Mouse (Mus musculus) cortical plate, adult 2 months (tissue): ENCODE measurements around the gene Scd4. TPM values are rescaled to one million over a fixed set of nuclear protein-coding genes. Genes with fewer than 3 reads are reported as not detected.
A peak's percentile ranks its signal among the peaks of the same experiment; 100 is the strongest.

ENCODE experiments used
- H3K27ac ChIP-seq: fragments of 200-500 bp; 2 replicates; pipeline ENCODE4 v1.5.1; 2012; ENCODE audit warnings: low read length, control low read depth, inconsistent platforms; ENCODE audit not compliant: insufficient read depth
- H3K4me1 ChIP-seq: fragments of 200-500 bp; 2 replicates; pipeline ENCODE4 v1.6.1; 2011; ENCODE audit warnings: low read length; ENCODE audit not compliant: control insufficient read depth, insufficient read depth
- H3K4me3 ChIP-seq: fragments of 200-500 bp; 2 replicates; pipeline ENCODE4 v1.5.1; 2011; ENCODE audit warnings: mild to moderate bottlenecking, low read length, control low read depth; ENCODE audit not compliant: insufficient read depth
- CTCF ChIP-seq: fragments of 200-500 bp; IDR thresholded peaks from 2 replicates; pipeline ENCODE4 v1.5.1; 2011; ENCODE audit warnings: mild to moderate bottlenecking, control low read depth, low read length; ENCODE audit not compliant: insufficient read depth; ENCODE audit errors: extremely low read depth
- POLR2A ChIP-seq: fragments of 200-500 bp; IDR thresholded peaks from 2 replicates; pipeline ENCODE4 v1.6.1; 2011; ENCODE audit warnings: mild to moderate bottlenecking, low read length, control low read depth; ENCODE audit not compliant: insufficient read depth; ENCODE audit errors: extremely low read depth
- polyA plus RNA-seq: library from polyadenylated mRNA; depleted of rRNA; stranded (reverse); fragments of >200 nt; gene quantifications from 2 replicates; pipeline ENCODE4 v1.2.3, GENCODE M21; 2012; rRNA removed

The Scd4 gene
- polyA plus RNA-seq, 1 experiment: 0.33 TPM

GRCm38 (mm10) chr19:44387746-44388474, 55.0 kb downstream of the Scd4 start:
- peak overlapping the region; percentile 76 for H3K27ac ChIP-seq
- no peak for TF ChIP-seq POLR2A
- no peak for TF ChIP-seq CTCF
- peaks cover 4% of the 10 kb centered on the region; the same call in 1 of the 2 replicates for H3K4me1 ChIP-seq
- peak overlapping the region; percentile 42 for H3K4me3 ChIP-seq

- H3K4me3 ChIP-seq: peak overlapping the region; percentile 42
- peaks cover 3% of the 10 kb centered on the region; the same call in 1 of the 2 replicates for H3K4me1 ChIP-seq
- TF ChIP-seq POLR2A (peak; percentile 81), CTCF (no peak)
- peak overlapping the region; percentile 79 for H3K27ac ChIP-seq
These were observed 55.9 kb downstream of the Scd4 start for GRCm38 (mm10) chr19:44388475-44389428.

GRCm38 (mm10) chr19:44389507-44389906, 56.6 kb downstream of the Scd4 start:
- TF ChIP-seq POLR2A (no peak), CTCF (no peak)
- peaks cover 3% of the 10 kb centered on the region; the same call in 1 of the 2 replicates for H3K4me1 ChIP-seq
- H3K27ac ChIP-seq: no peak overlapping the region
- no peak overlapping the region for H3K4me3 ChIP-seq

- Histone ChIP-seq H3K27ac (no peak overlapping the region), H3K4me3 (no peak overlapping the region), H3K4me1 (peaks cover 3% of the 10 kb centered on the region; the same call in 1 of the 2 replicates)
- no peak for TF ChIP-seq CTCF
- TF ChIP-seq POLR2A: no peak
These were observed 59.0 kb downstream of the Scd4 start for GRCm38 (mm10) chr19:44391856-44392255.

GRCm38 (mm10) chr19:44392339-44393009, 59.6 kb downstream of the Scd4 start:
- no peak overlapping the region for H3K4me3 ChIP-seq
- no peak overlapping the region for H3K27ac ChIP-seq
- H3K4me1 ChIP-seq: peaks cover 3% of the 10 kb centered on the region; the same call in 1 of the 2 replicates
- no peak for TF ChIP-seq POLR2A
- no peak for TF ChIP-seq CTCF

GRCm38 (mm10) chr19:44393962-44394422, 61.1 kb downstream of the Scd4 start:
- H3K4me1 ChIP-seq: peaks cover under 1% of the 10 kb centered on the region; the same call in 1 of the 2 replicates
- no peak overlapping the region for H3K4me3 ChIP-seq
- H3K27ac ChIP-seq: no peak overlapping the region
- no peak for TF ChIP-seq POLR2A
- no peak for TF ChIP-seq CTCF

- no peak overlapping the region for H3K27ac ChIP-seq
- no peaks in the 10 kb centered on the region for H3K4me1 ChIP-seq
- H3K4me3 ChIP-seq: no peak overlapping the region
- TF ChIP-seq CTCF (no peak), POLR2A (no peak)
These were observed 62.1 kb downstream of the Scd4 start for GRCm38 (mm10) chr19:44394972-44395371.

Other genes starting within 250 kb of the Scd4 start
- 102 and 109 TPM in 2 replicates for gene Chuk, start 225.6 kb upstream of the Scd4 start, polyA plus RNA-seq
- 23.7 and 25.2 TPM in 2 replicates for gene Cwf19l1, start 197.2 kb upstream of the Scd4 start, polyA plus RNA-seq
- 89.3 and 91.0 TPM in 2 replicates for gene Bloc1s2, start 186.6 kb upstream of the Scd4 start, polyA plus RNA-seq
- 1.1 and 1.5 TPM in 2 replicates for gene Pkd2l1, start 140.7 kb upstream of the Scd4 start, polyA plus RNA-seq
- gene Scd3, start 129.8 kb upstream of the Scd4 start, polyA plus RNA-seq: 4.9 and 5.6 TPM in 2 replicates
- gene Scd2, start 39.4 kb upstream of the Scd4 start, polyA plus RNA-seq: 600 and 717 TPM in 2 replicates
- gene Scd1, start 74.8 kb downstream of the Scd4 start, polyA plus RNA-seq: 121 and 184 TPM in 2 replicates
- gene Wnt8b, start 160.4 kb downstream of the Scd4 start, polyA plus RNA-seq: 0.04 and 0.10 TPM in 2 replicates
- 0.15 and 0.19 TPM in 2 replicates for gene Sec31b, start 212.8 kb downstream of the Scd4 start, polyA plus RNA-seq
- gene Gm20538, start 219.7 kb downstream of the Scd4 start, polyA plus RNA-seq: not detected in 2 replicates
- gene Ndufb8, start 222.3 kb downstream of the Scd4 start, polyA plus RNA-seq: 545 and 586 TPM in 2 replicates
- 23.9 and 24.9 TPM in 2 replicates for gene Hif1an, start 229.8 kb downstream of the Scd4 start, polyA plus RNA-seq